10 mouse cellular contexts compared by ENCODE assay signal in the genomic region with DNA sequence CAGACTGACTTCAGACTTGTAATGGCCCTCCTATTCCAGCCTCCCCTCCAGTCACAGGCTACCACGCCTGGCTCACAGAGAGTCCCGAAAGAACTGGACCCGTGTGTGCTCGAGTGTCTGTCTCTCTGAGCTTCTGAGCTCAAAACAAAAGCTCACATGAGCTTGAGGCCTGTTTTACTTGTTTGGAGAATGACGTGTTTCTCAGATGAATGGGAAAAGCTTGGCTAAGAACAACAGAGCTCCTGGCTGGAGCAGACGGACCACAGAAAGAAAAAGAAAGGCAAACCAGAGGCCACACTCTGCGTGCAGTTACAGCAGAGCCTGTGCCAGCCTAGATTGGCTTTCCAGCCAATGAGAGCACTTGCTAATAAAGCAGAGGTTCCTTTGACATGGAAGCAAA.
A peak's percentile ranks its signal among the peaks of the same experiment; 100 is the strongest.
DNase-seq lines count a peak whose midpoint lies in the region; ATAC-seq and TF ChIP-seq lines count a peak whose summit lies in the region.
"Had no signal": no experiment of that assay in that cellular context is flagged by ENCODE, and none has a peak within 500 bp of the region (broad histone marks: within the 10 kb centered on the region; RNA-seq: fewer than 3 reads in every experiment).

No protein-coding gene starts in this region.

- H3K27me3 ChIP-seq in embryonic facial prominence, embryonic 11.5 days (ENCODE audit: control insufficient read depth, insufficient read depth, low read length), result no peaks in the 10 kb centered on the region
- no peaks in the 10 kb centered on the region for H3K27me3 ChIP-seq in kidney, adult 2 months (replicated peaks; ENCODE audit: control insufficient read depth, insufficient read depth, low read length)

- H3K4me3 ChIP-seq in embryonic facial prominence, embryonic 11.5 days (ENCODE audit: low read depth, low read length), result no peak overlapping the region
- H3K4me3 ChIP-seq in kidney, adult 2 months (ENCODE audit: insufficient read depth, low read depth, low read length), result no peak overlapping the region

- 64% methylated on average over 7 of the region's 7 CpGs for WGBS in embryonic facial prominence, embryonic 11.5 days
- 77% methylated on average over 7 of the region's 7 CpGs for WGBS in kidney, adult 2 months

- no peak overlapping the region for H3K9ac ChIP-seq in embryonic facial prominence, embryonic 11.5 days (replicated peaks; ENCODE audit: low read length)

- no peaks in the 10 kb centered on the region for H3K4me1 ChIP-seq in embryonic facial prominence, embryonic 11.5 days (ENCODE audit: control insufficient read depth, insufficient read depth, low read length)
- no peaks in the 10 kb centered on the region for H3K4me1 ChIP-seq in kidney, adult 2 months (ENCODE audit: control insufficient read depth, insufficient read depth, low read length)

- no peaks in the 10 kb centered on the region for H3K9me3 ChIP-seq in embryonic facial prominence, embryonic 11.5 days (replicated peaks; ENCODE audit: control insufficient read depth, low read length)

- H3K36me3 ChIP-seq in embryonic facial prominence, embryonic 11.5 days (replicated peaks; ENCODE audit: control insufficient read depth, insufficient read depth, low read depth, low read length), result no peaks in the 10 kb centered on the region
- H3K36me3 ChIP-seq in kidney, adult 2 months (ENCODE audit: control insufficient read depth, insufficient read depth, low read length), result no peaks in the 10 kb centered on the region

- intact Hi-C loops in gastrocnemius, postnatal 14 days (cut with DNase I; ENCODE audit: low total_unique reads), result no loop called here

- TF ChIP-seq POLR2A in kidney, adult 2 months (IDR thresholded peaks at IDR 0.05; ENCODE audit: low read depth, low read length), result no peak

- DNase-seq in heart, adult 8-10 months (ENCODE audit: low spot score), result peak; percentile 4
- no peak for DNase-seq in heart, postnatal 4 days
- peak; percentile 26 for DNase-seq in embryonic facial prominence, embryonic 11.5 days (ENCODE audit: low spot score)
- peak; percentile 23 for DNase-seq in gastrocnemius, postnatal 14 days
- DNase-seq in lung, postnatal 36 days, result peak; percentile 38
- DNase-seq in frontal cortex, adult 2 months (ENCODE audit: extremely low spot score in 1 of 2, low spot score in 1 of 2), result no peak
- no peak for DNase-seq in kidney, adult 18-20 months
- no peak for DNase-seq in kidney, adult 2 months
- DNase-seq: cerebellum, adult 11-12 months had no signal

- H3K4me2 ChIP-seq in embryonic facial prominence, embryonic 11.5 days (ENCODE audit: low read depth, low read length), result no peak overlapping the region

- no peak for TF ChIP-seq CTCF in kidney, adult 2 months (conservative IDR thresholded peaks at IDR 0.05; ENCODE audit: insufficient read depth, insufficient read length, low read depth, low read length)

- no peak; the same call in 1 of the 2 replicates for ATAC-seq in embryonic facial prominence, embryonic 11.5 days (replicated peaks; ENCODE audit: insufficient number of reproducible peaks, low FRiP score, low TSS enrichment, low read depth)

- H3K27ac ChIP-seq in embryonic facial prominence, embryonic 11.5 days (replicated peaks; ENCODE audit: low read depth, low read length), result no peak overlapping the region
- H3K27ac ChIP-seq in kidney, adult 2 months (ENCODE audit: insufficient read depth, low read depth, low read length), result no peak overlapping the region
- H3K27ac ChIP-seq: macrophage had no signal

Comparison
In these comparisons a context has a peak if more than half of its experiments do, and no peak if none do; other contexts are left out.
1. DNase-seq: peak in heart, adult 8-10 months (single experiment), embryonic facial prominence, embryonic 11.5 days (single experiment), gastrocnemius, postnatal 14 days (single experiment) and lung, postnatal 36 days (single experiment); none in heart, postnatal 4 days (single experiment), frontal cortex, adult 2 months (0 of 2), kidney, adult 18-20 months (single experiment) and kidney, adult 2 months (single experiment).